Mouse (Mus musculus): ENCODE measurements around the gene Copg2. TPM values are rescaled to one million over a fixed set of nuclear protein-coding genes. Genes with fewer than 3 reads are reported as not detected.

Gene Copg2
- polyA plus RNA-seq, 1 experiment from 2014 or later: 26.8 TPM

- peaks cover 2% of the 10 kb centered on the region; the same call in 1 of the 2 replicates for H3K9me3 ChIP-seq (ENCODE audit: control insufficient read depth, low read length)
- no peak overlapping the region for H3K9ac ChIP-seq (ENCODE audit: low read length)
- H3K36me3 ChIP-seq (ENCODE audit: control insufficient read depth, insufficient read depth, low read length): no peaks in the 10 kb centered on the region
- peaks cover 11% of the 10 kb centered on the region for H3K4me1 ChIP-seq (replicated peaks; ENCODE audit: control insufficient read depth, insufficient read depth, low read length)
- H3K27me3 ChIP-seq (ENCODE audit: control insufficient read depth, insufficient read depth, low read depth, low read length): no peaks in the 10 kb centered on the region
- peak overlapping the region; percentile 68 for H3K27ac ChIP-seq (ENCODE audit: low read length)
- H3K4me2 ChIP-seq (ENCODE audit: low read depth, low read length): no peak overlapping the region
- no peak overlapping the region for H3K4me3 ChIP-seq (ENCODE audit: low read length)
- 33% methylated on average over 12 of the region's 12 CpGs for WGBS
- peak; percentile 13; the same call in 1 of the 2 replicates for ATAC-seq (ENCODE audit: low read depth)
Observed at GRCm38 (mm10) chr6:30730301-30730971, 166.2 kb downstream of the Copg2 start.

- Histone ChIP-seq H3K4me1 (replicated peaks; ENCODE audit: control insufficient read depth, insufficient read depth, low read length) (peaks cover 6% of the 10 kb centered on the region; the same call in 1 of the 2 replicates), H3K4me2 (ENCODE audit: low read depth, low read length) (no peak within 1 kb of the TSS), H3K27me3 (ENCODE audit: control insufficient read depth, insufficient read depth, low read depth, low read length) (no peaks in the 10 kb centered on the region), H3K36me3 (ENCODE audit: control insufficient read depth, insufficient read depth, low read length) (no peaks in the 10 kb centered on the region), H3K4me3 (ENCODE audit: low read length) (no peak within 1 kb of the TSS), H3K9ac (ENCODE audit: low read length) (no peak within 1 kb of the TSS), H3K27ac (ENCODE audit: low read length) (no peak within 1 kb of the TSS), H3K9me3 (ENCODE audit: control insufficient read depth, low read length) (no peaks in the 10 kb centered on the region)
- WGBS: 58% methylated on average over 7 of the region's 7 CpGs
- ATAC-seq (ENCODE audit: low read depth): no peak
Observed at GRCm38 (mm10) chr6:30723331-30723730, 173.3 kb downstream of the Copg2 start, which contains the start of gene Mest. TSS of gene Mest (plus strand) at chr6:30723547.

DNA sequence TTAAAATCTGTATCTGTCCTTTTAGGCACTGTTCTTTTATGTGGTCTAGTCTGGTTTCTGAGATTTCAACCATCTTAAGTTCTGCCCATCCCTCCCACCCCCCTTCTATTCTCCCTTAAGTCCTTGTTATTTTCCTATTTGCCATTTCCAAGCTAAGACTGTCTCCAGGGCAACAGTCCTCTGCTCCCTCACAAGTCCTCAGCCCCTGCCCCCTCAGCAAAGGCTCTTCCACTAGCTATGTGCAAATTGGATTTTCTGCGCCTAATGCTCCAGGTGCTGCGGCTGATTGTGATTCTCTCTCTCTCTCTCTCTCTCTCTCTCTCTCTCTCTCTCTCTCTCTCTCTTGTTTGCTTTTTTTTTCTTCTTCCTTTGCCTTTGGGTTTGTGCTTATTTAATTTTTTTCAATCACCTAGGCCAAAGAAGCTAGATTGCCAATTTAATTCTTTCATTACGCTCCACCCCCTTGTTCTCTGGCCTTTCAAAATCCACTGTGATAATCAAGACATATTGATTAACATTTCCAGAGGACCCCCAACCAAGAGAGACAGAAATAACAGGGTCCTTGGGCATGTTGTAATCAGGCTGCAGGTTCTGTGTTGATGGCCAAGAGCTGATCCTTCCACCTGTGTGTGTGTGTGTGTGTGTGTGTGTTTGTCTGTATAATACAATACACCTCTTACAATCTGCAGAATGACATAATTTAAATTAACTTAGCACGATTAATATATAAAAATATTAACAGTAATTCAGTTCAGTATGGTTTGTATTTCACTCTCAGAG is 174.0 kb downstream of the Copg2 start:
- H3K4me2 ChIP-seq (ENCODE audit: low read depth, low read length): no peak overlapping the region
- H3K27ac ChIP-seq (ENCODE audit: low read length): no peak overlapping the region
- no peak overlapping the region for H3K4me3 ChIP-seq (ENCODE audit: low read length)
- H3K36me3 ChIP-seq (ENCODE audit: control insufficient read depth, insufficient read depth, low read length): no peaks in the 10 kb centered on the region
- no peaks in the 10 kb centered on the region for H3K9me3 ChIP-seq (ENCODE audit: control insufficient read depth, low read length)
- peaks cover 6% of the 10 kb centered on the region; the same call in 1 of the 2 replicates for H3K4me1 ChIP-seq (replicated peaks; ENCODE audit: control insufficient read depth, insufficient read depth, low read length)
- ATAC-seq (ENCODE audit: low read depth): no peak
- H3K27me3 ChIP-seq (ENCODE audit: control insufficient read depth, insufficient read depth, low read depth, low read length): no peaks in the 10 kb centered on the region
- H3K9ac ChIP-seq (ENCODE audit: low read length): no peak overlapping the region
- WGBS: 79% methylated on average over 4 of the region's 4 CpGs

GRCm38 (mm10) chr6:30716796-30717195 is 179.8 kb downstream of the Copg2 start:
- ATAC-seq (ENCODE audit: low read depth): peak; percentile 54; the same call in 1 of the 2 replicates
- Histone ChIP-seq H3K27ac (ENCODE audit: low read length) (peak overlapping the region; percentile 3), H3K4me2 (ENCODE audit: low read depth, low read length) (no peak overlapping the region), H3K27me3 (ENCODE audit: control insufficient read depth, insufficient read depth, low read depth, low read length) (no peaks in the 10 kb centered on the region), H3K36me3 (ENCODE audit: control insufficient read depth, insufficient read depth, low read length) (no peaks in the 10 kb centered on the region), H3K4me3 (ENCODE audit: low read length) (no peak overlapping the region), H3K4me1 (replicated peaks; ENCODE audit: control insufficient read depth, insufficient read depth, low read length) (peaks cover 11% of the 10 kb centered on the region), H3K9me3 (ENCODE audit: control insufficient read depth, low read length) (no peaks in the 10 kb centered on the region), H3K9ac (ENCODE audit: low read length) (no peak overlapping the region)
- WGBS: 43% methylated on average over 7 of the region's 7 CpGs

GRCm38 (mm10) chr6:30714891-30715471 is 181.6 kb downstream of the Copg2 start:
- Histone ChIP-seq H3K4me3 (ENCODE audit: low read length) (no peak overlapping the region), H3K9me3 (ENCODE audit: control insufficient read depth, low read length) (no peaks in the 10 kb centered on the region), H3K4me1 (replicated peaks; ENCODE audit: control insufficient read depth, insufficient read depth, low read length) (peaks cover 14% of the 10 kb centered on the region), H3K4me2 (ENCODE audit: low read depth, low read length) (no peak overlapping the region), H3K27me3 (ENCODE audit: control insufficient read depth, insufficient read depth, low read depth, low read length) (no peaks in the 10 kb centered on the region), H3K27ac (ENCODE audit: low read length) (peak overlapping the region; percentile 57; the same call in 1 of the 2 replicates), H3K9ac (ENCODE audit: low read length) (no peak overlapping the region), H3K36me3 (ENCODE audit: control insufficient read depth, insufficient read depth, low read length) (no peaks in the 10 kb centered on the region)
- WGBS: 59% methylated on average over 5 of the region's 5 CpGs
- no peak for ATAC-seq (ENCODE audit: low read depth)

GRCm38 (mm10) chr6:30713896-30714295 is 182.7 kb downstream of the Copg2 start:
- no peak overlapping the region for H3K4me2 ChIP-seq (ENCODE audit: low read depth, low read length)
- no peak overlapping the region for H3K4me3 ChIP-seq (ENCODE audit: low read length)
- H3K9ac ChIP-seq (ENCODE audit: low read length): no peak overlapping the region
- ATAC-seq (ENCODE audit: low read depth): no peak
- no peaks in the 10 kb centered on the region for H3K36me3 ChIP-seq (ENCODE audit: control insufficient read depth, insufficient read depth, low read length)
- 83% methylated on average over 11 of the region's 11 CpGs for WGBS
- H3K27me3 ChIP-seq (ENCODE audit: control insufficient read depth, insufficient read depth, low read depth, low read length): no peaks in the 10 kb centered on the region
- peaks cover 14% of the 10 kb centered on the region for H3K4me1 ChIP-seq (replicated peaks; ENCODE audit: control insufficient read depth, insufficient read depth, low read length)
- H3K27ac ChIP-seq (ENCODE audit: low read length): 0 out of 2 replicates have a peak overlapping the region, but pooled peaks have one; percentile 32
- H3K9me3 ChIP-seq (ENCODE audit: control insufficient read depth, low read length): no peaks in the 10 kb centered on the region

- ATAC-seq (ENCODE audit: low read depth): no peak
- WGBS: 82% methylated on average over 6 of the region's 6 CpGs
- no peaks in the 10 kb centered on the region for H3K36me3 ChIP-seq (ENCODE audit: control insufficient read depth, insufficient read depth, low read length)
- H3K9me3 ChIP-seq (ENCODE audit: control insufficient read depth, low read length): no peaks in the 10 kb centered on the region
- no peak overlapping the region for H3K4me2 ChIP-seq (ENCODE audit: low read depth, low read length)
- H3K27ac ChIP-seq (ENCODE audit: low read length): 0 out of 2 replicates have a peak overlapping the region, but pooled peaks have one; percentile 32
- no peak overlapping the region for H3K9ac ChIP-seq (ENCODE audit: low read length)
- H3K27me3 ChIP-seq (ENCODE audit: control insufficient read depth, insufficient read depth, low read depth, low read length): no peaks in the 10 kb centered on the region
- peaks cover 14% of the 10 kb centered on the region for H3K4me1 ChIP-seq (replicated peaks; ENCODE audit: control insufficient read depth, insufficient read depth, low read length)
- H3K4me3 ChIP-seq (ENCODE audit: low read length): no peak overlapping the region
Observed at GRCm38 (mm10) chr6:30713455-30713854, 183.1 kb downstream of the Copg2 start.

- Histone ChIP-seq H3K27me3 (ENCODE audit: control insufficient read depth, insufficient read depth, low read depth, low read length) (no peaks in the 10 kb centered on the region), H3K4me3 (ENCODE audit: low read length) (no peak overlapping the region), H3K27ac (ENCODE audit: low read length) (peak overlapping the region; percentile 80), H3K9me3 (ENCODE audit: control insufficient read depth, low read length) (no peaks in the 10 kb centered on the region), H3K36me3 (ENCODE audit: control insufficient read depth, insufficient read depth, low read length) (no peaks in the 10 kb centered on the region), H3K9ac (ENCODE audit: low read length) (no peak overlapping the region), H3K4me1 (replicated peaks; ENCODE audit: control insufficient read depth, insufficient read depth, low read length) (peaks cover 14% of the 10 kb centered on the region), H3K4me2 (ENCODE audit: low read depth, low read length) (no peak overlapping the region)
- 35% methylated on average over 7 of the region's 7 CpGs for WGBS
- peak; percentile 80 for ATAC-seq (ENCODE audit: low read depth)
Observed at GRCm38 (mm10) chr6:30712484-30712883, 184.1 kb downstream of the Copg2 start.

DNA sequence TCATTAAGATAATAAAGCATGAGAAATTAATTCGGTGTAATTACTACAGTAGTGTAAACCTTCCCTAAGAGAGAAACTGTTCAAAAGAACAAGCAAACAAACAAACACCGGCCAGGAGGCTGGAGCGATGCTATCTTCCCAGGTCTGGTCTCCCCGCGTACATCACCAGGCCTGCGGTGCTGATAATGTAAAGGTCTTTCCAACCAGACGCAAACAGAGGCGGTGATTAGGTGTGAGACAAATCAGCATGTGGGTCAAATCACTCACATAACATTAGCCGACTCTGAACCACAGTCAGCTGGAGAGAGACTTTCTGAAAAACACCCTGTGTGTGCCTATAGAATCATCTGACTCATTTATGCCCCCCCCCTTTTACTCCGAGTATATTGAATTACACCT is 185.2 kb downstream of the Copg2 start:
- H3K36me3 ChIP-seq (ENCODE audit: control insufficient read depth, insufficient read depth, low read length): no peaks in the 10 kb centered on the region
- H3K9ac ChIP-seq (ENCODE audit: low read length): no peak overlapping the region
- H3K4me1 ChIP-seq (replicated peaks; ENCODE audit: control insufficient read depth, insufficient read depth, low read length): peaks cover 10% of the 10 kb centered on the region
- no peaks in the 10 kb centered on the region for H3K9me3 ChIP-seq (ENCODE audit: control insufficient read depth, low read length)
- 0 out of 2 replicates have a peak overlapping the region, but pooled peaks have one; percentile 45 for H3K27ac ChIP-seq (ENCODE audit: low read length)
- no peaks in the 10 kb centered on the region for H3K27me3 ChIP-seq (ENCODE audit: control insufficient read depth, insufficient read depth, low read depth, low read length)
- 37% methylated on average over 10 of the region's 10 CpGs for WGBS
- ATAC-seq (ENCODE audit: low read depth): no peak
- H3K4me2 ChIP-seq (ENCODE audit: low read depth, low read length): no peak overlapping the region
- no peak overlapping the region for H3K4me3 ChIP-seq (ENCODE audit: low read length)

Measured in lung, embryonic 16.5 days (tissue).